Mouse (Mus musculus) gastrocnemius, adult 2 months (tissue): ENCODE results near the gene Itpr2. TPM values are rescaled to one million over a fixed set of nuclear protein-coding genes. Genes with fewer than 3 reads are reported as not detected.

Experiments used
- DNase-seq: peaks from one replicate; pipeline ENCODE4 v3.0.0; 2022
- H3K27ac ChIP-seq: fragments of 200-600 bp; 2 replicates; pipeline ENCODE4 v1.8.1; 2022; ENCODE audit warnings: mild to moderate bottlenecking
- H3K4me3 ChIP-seq: fragments of 200-600 bp; 2 replicates; pipeline ENCODE4 v1.8.1; 2022; ENCODE audit warnings: mild to moderate bottlenecking, moderate library complexity
- CTCF ChIP-seq: fragments of 200-600 bp; IDR thresholded peaks from 2 replicates; pipeline ENCODE4 v1.8.1; 2022; ENCODE audit warnings: antibody characterized with exemption, mild to moderate bottlenecking, moderate library complexity
- intact Hi-C: fragments of 180-260 bp; cut with DNase I; formaldehyde crosslinking; loops from one replicate; pipeline ENCODE4 v1.15.1; 2025
- total RNA-seq, 2 experiments: library from RNA; stranded (reverse); gene quantifications; 2 replicates each; pipeline ENCODE4 v1.2.3; 2021

Itpr2 gene
- total RNA-seq, 2 experiments from 2014 or later, result 7.4 to 9.9 TPM

- intact Hi-C loops, result no loop called here
- DNase-seq, result no peak
- TF ChIP-seq CTCF, result no peak
- Histone ChIP-seq H3K27ac (no peak overlapping the region), H3K4me3 (no peak overlapping the region)
These were observed 47.2 kb downstream of the Itpr2 start for GRCm38 (mm10) chr6:146454520-146455511.

GRCm38 (mm10) chr6:146452474-146452873 lies 49.5 kb downstream of the Itpr2 start:
- TF ChIP-seq CTCF, result no peak
- no peak overlapping the region for H3K27ac ChIP-seq
- no peak overlapping the region for H3K4me3 ChIP-seq
- no peak for DNase-seq
- intact Hi-C loops, result no loop called here

DNA sequence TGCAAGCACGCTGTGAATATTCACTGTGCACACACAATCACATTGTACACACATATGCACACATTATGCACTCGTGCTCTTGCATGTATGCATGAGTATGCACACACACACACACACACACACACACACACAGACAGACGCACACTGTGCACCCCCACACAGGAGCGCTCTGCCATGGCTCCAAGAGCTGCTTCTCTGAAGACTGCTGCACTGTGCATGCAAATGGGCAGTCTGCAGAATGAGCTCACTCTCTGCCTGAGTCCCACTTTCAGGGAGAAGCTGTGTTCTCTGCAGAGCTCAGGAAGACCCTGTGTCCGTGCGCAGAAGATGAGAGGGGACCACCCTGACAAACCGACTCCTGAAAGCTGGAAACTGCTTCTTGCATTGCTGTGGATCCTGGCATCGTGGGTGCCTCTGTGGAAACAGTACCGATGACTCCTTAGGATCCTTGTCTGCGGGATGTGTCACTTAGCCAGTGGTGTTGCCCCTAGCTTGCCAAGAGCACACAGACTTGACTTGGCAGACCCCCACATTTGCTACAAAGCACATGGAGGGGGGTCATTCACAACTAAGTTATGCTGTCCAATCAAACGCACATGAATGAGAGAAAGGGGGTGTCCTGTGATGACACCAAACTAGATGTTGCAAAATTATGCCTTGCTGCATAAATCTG lies 55.9 kb downstream of the Itpr2 start:
- TF ChIP-seq CTCF, result no peak
- no peak for DNase-seq
- intact Hi-C loops, result no loop called here
- H3K27ac ChIP-seq, result no peak overlapping the region
- no peak overlapping the region for H3K4me3 ChIP-seq

DNA sequence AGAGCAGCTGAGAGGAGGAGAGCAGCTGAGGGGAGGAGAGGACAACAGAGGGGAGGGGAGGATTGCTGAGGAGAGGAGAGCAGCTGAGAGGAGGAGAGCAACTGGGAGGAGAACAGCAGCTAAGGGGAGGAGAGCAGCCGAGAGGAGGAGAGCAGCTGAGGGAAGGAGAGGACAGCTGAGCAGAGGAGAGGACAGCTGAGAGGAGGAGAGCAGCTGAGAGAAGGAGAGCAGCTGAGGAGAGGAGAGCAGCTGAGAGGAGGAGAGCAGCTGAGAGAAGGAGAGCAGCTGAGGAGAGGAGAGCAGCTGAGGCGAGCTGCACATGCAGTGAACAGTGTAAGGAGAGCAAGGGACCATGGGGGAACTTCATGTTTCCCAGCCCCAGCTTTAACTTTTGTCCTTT lies 62.2 kb downstream of the Itpr2 start:
- intact Hi-C loops, result no loop called here
- Histone ChIP-seq H3K4me3 (no peak overlapping the region), H3K27ac (no peak overlapping the region)
- no peak for TF ChIP-seq CTCF
- no peak for DNase-seq

GRCm38 (mm10) chr6:146439071-146439818 lies 62.8 kb downstream of the Itpr2 start:
- DNase-seq, result no peak
- Histone ChIP-seq H3K4me3 (no peak overlapping the region), H3K27ac (no peak overlapping the region)
- intact Hi-C loops, result no loop called here
- TF ChIP-seq CTCF, result no peak

DNA sequence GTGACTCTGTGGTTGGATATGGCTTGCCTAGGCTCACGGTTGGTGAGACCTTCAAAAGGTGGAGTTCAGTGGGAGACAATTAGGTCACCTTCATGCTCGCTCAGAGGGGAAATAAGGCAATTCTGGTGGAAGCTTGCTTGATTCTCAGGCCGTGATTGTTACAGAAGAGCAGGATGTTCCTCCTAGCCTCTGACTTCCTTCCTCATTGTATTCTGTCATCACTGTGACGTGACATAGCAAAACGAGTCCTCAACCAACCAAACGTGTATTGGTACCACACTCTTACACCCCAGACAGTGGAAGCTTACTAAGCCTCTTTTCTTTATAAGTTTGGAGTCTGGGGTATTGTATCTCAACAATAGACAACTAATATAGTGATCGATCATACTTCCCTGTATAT lies 64.0 kb downstream of the Itpr2 start:
- Histone ChIP-seq H3K4me3 (no peak overlapping the region), H3K27ac (no peak overlapping the region)
- intact Hi-C loops, result no loop called here
- TF ChIP-seq CTCF, result no peak
- DNase-seq, result no peak

DNA sequence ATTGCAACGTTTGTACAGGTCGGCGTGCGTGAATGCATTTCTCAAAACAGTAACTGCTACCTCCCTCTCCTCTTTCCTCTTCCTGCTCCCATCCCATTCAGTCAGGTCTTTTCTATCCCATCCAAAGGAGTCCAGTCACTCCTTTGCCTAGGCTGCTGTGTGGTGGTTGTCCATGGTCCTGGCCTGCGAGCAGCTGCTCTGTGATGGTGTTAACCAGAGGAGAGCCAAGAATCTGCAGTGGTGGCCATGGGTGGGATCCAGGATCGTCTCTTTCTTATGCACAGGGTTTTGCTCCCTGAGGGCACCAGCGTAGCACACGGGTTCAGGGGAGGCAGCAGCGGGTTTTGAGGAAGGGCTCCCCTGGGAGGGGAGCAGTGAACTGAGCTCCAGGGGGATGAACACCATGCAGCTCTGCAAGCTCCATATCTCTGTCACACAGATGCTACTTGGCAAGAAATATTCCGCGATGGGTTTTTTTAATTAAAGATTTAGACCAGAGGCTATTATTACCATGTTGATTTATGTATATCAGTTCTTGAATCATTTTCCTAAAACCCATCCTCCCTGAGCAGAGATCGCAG lies 65.0 kb downstream of the Itpr2 start:
- no peak overlapping the region for H3K27ac ChIP-seq
- no peak overlapping the region for H3K4me3 ChIP-seq
- DNase-seq, result no peak
- intact Hi-C loops, result no loop called here
- no peak for TF ChIP-seq CTCF

GRCm38 (mm10) chr6:146434217-146434616 lies 67.8 kb downstream of the Itpr2 start:
- intact Hi-C loops, result no loop called here
- TF ChIP-seq CTCF, result no peak
- no peak overlapping the region for H3K27ac ChIP-seq
- no peak for DNase-seq
- no peak overlapping the region for H3K4me3 ChIP-seq

GRCm38 (mm10) chr6:146432218-146432865 lies 69.7 kb downstream of the Itpr2 start:
- H3K4me3 ChIP-seq, result no peak overlapping the region
- DNase-seq, result no peak
- peak overlapping the region; percentile 25 for H3K27ac ChIP-seq
- intact Hi-C loops, result no loop called here
- no peak for TF ChIP-seq CTCF

DNA sequence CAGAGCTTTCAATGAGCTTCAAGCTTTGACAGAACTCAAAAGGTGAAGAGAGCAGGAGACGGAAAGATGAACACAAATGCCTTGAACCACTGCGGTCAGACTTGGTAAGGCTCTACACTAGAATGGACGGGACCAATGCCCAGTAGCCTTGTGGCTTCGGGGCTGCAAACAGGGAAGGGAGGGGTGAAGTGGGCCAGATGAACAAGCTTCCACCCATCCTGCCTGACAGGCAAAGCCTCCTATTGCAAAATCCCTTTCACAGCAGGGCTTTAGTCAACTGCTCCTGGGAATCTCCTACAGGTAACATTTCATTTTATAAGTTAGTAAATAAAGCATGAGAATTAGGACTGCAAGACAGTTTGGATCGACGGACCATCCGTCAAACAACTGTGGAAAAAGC lies 70.2 kb downstream of the Itpr2 start:
- DNase-seq, result no peak
- no peak for TF ChIP-seq CTCF
- intact Hi-C loops, result no loop called here
- Histone ChIP-seq H3K27ac (no peak overlapping the region), H3K4me3 (no peak overlapping the region)

GRCm38 (mm10) chr6:146429694-146430380 lies 72.2 kb downstream of the Itpr2 start:
- TF ChIP-seq CTCF, result peak; percentile 62
- DNase-seq, result peak; percentile 39
- intact Hi-C loops, result no loop called here
- no peak overlapping the region for H3K4me3 ChIP-seq
- H3K27ac ChIP-seq, result no peak overlapping the region
